Comparison of ENCODE assay signal across 10 mouse cellular contexts in genomic region chr6:99263061-99263885, GRCm38 (mm10).
DNase-seq lines count a peak whose midpoint lies in the region; ATAC-seq lines count a peak whose summit lies in the region.
"Had no signal": no experiment of that assay in that cellular context is flagged by ENCODE, and none has a peak within 500 bp of the region (broad histone marks: within the 10 kb centered on the region; RNA-seq: fewer than 3 reads in every experiment).

No protein-coding gene starts in this region.

- H3K4me2 ChIP-seq in heart, embryonic 12.5 days: peak overlapping the region; percentile 55
- H3K4me2 ChIP-seq in embryonic facial prominence, embryonic 11.5 days (ENCODE audit: low read depth, low read length): no peak overlapping the region

- no peaks in the 10 kb centered on the region for H3K9me3 ChIP-seq in heart, embryonic 12.5 days (replicated peaks)
- H3K9me3 ChIP-seq in embryonic facial prominence, embryonic 11.5 days (replicated peaks; ENCODE audit: control insufficient read depth, low read length): no peaks in the 10 kb centered on the region
- H3K9me3 ChIP-seq: G1E had no signal

- H3K27ac ChIP-seq in heart, embryonic 12.5 days (ENCODE audit: poor library complexity, severe bottlenecking): peak overlapping the region; percentile 72; the same call in 1 of the 2 replicates
- no peak overlapping the region for H3K27ac ChIP-seq in embryonic facial prominence, embryonic 11.5 days (replicated peaks; ENCODE audit: low read depth, low read length)

- no peak for DNase-seq in heart, adult 18-20 months
- DNase-seq in B cell, adult 2 months: peak; percentile 67 to 70
- DNase-seq in embryonic facial prominence, embryonic 11.5 days (ENCODE audit: low spot score): peak; percentile 46
- peak; percentile 69 for DNase-seq in naive thymus-derived CD4-positive, alpha-beta T cell, adult 2 months (ENCODE audit: low read depth)
- no peak for DNase-seq in Muller cell, postnatal 12 days (ENCODE audit: inconsistent ontology term)
- DNase-seq in urinary bladder, postnatal 25 days (ENCODE audit: low spot score): no peak
- DNase-seq in cerebellum, postnatal 10 days: no peak
- DNase-seq: cerebellum, adult 11 months had no signal

- H3K4me1 ChIP-seq in heart, embryonic 12.5 days (replicated peaks): peaks cover 58% of the 10 kb centered on the region
- peaks cover 4% of the 10 kb centered on the region; the same call in 1 of the 2 replicates for H3K4me1 ChIP-seq in embryonic facial prominence, embryonic 11.5 days (ENCODE audit: control insufficient read depth, insufficient read depth, low read length)

- 0 out of 2 replicates have a peak overlapping the region, but pooled peaks have one; percentile 12 for H3K4me3 ChIP-seq in heart, embryonic 12.5 days
- H3K4me3 ChIP-seq in embryonic facial prominence, embryonic 11.5 days (ENCODE audit: low read depth, low read length): no peak overlapping the region

- 13% methylated on average over 12 of the region's 12 CpGs for WGBS in heart, embryonic 12.5 days
- 14% methylated on average over 11 of the region's 12 CpGs for WGBS in embryonic facial prominence, embryonic 11.5 days

- no peak for ATAC-seq in heart, embryonic 12.5 days (ENCODE audit: insufficient number of reproducible peaks, low FRiP score)
- no peak for ATAC-seq in embryonic facial prominence, embryonic 11.5 days (replicated peaks; ENCODE audit: insufficient number of reproducible peaks, low FRiP score, low TSS enrichment, low read depth)

- H3K36me3 ChIP-seq in heart, embryonic 12.5 days: 0 out of 2 replicates have a peak, but pooled peaks cover 3% of the 10 kb centered on the region
- H3K36me3 ChIP-seq in embryonic facial prominence, embryonic 11.5 days (replicated peaks; ENCODE audit: control insufficient read depth, insufficient read depth, low read depth, low read length): no peaks in the 10 kb centered on the region

- peak overlapping the region; percentile 44 for H3K9ac ChIP-seq in heart, embryonic 12.5 days
- H3K9ac ChIP-seq in embryonic facial prominence, embryonic 11.5 days (replicated peaks; ENCODE audit: low read length): no peak overlapping the region

- H3K27me3 ChIP-seq in heart, embryonic 12.5 days (replicated peaks): no peaks in the 10 kb centered on the region
- H3K27me3 ChIP-seq in embryonic facial prominence, embryonic 11.5 days (ENCODE audit: control insufficient read depth, insufficient read depth, low read length): no peaks in the 10 kb centered on the region

Comparison
In these comparisons a context has a peak if more than half of its experiments do, and no peak if none do; other contexts are left out.
1. DNase-seq: peak in B cell, adult 2 months (2 of 2), embryonic facial prominence, embryonic 11.5 days (single experiment) and naive thymus-derived CD4-positive, alpha-beta T cell, adult 2 months (single experiment); none in heart, adult 18-20 months (0 of 2), Muller cell, postnatal 12 days (single experiment), urinary bladder, postnatal 25 days (single experiment) and cerebellum, postnatal 10 days (0 of 2).